Mouse (Mus musculus) erythroblast, embryonic 14.5 days (primary cell): ENCODE data around the gene Fgf12. TPM values are rescaled to one million over a fixed set of nuclear protein-coding genes. Genes with fewer than 3 reads are reported as not detected.

Experiments used
- H3K27me3 ChIP-seq: 2 replicates; pipeline ENCODE4 v1.6.1; 2012; ENCODE audit warnings: inconsistent platforms; ENCODE audit not compliant: control insufficient read depth
- H3K36me3 ChIP-seq: 2 replicates; pipeline ENCODE4 v1.6.1; 2012; ENCODE audit warnings: mild to moderate bottlenecking, inconsistent platforms; ENCODE audit not compliant: control insufficient read depth
- H3K4me1 ChIP-seq: 2 replicates; pipeline ENCODE4 v1.6.1; 2012; ENCODE audit warnings: inconsistent platforms; ENCODE audit not compliant: control insufficient read depth
- H3K4me3 ChIP-seq: replicated peaks from 2 replicates; pipeline ENCODE3; 2012; ENCODE audit warnings: moderate library complexity, mild to moderate bottlenecking, inconsistent platforms
- H3K9me3 ChIP-seq: 2 replicates; pipeline ENCODE4 v1.6.1; 2012; ENCODE audit warnings: low read length, inconsistent platforms, mixed read lengths; ENCODE audit not compliant: control insufficient read depth
- GATA1 ChIP-seq: IDR thresholded peaks from 2 replicates; pipeline ENCODE4 v1.6.1; 2012; ENCODE audit warnings: low read length, inconsistent platforms, mixed read lengths
- TAL1 ChIP-seq: IDR thresholded peaks from 3 replicates; pipeline ENCODE4 v1.6.1; 2012; ENCODE audit warnings: low read length, inconsistent platforms, mixed read lengths
- polyA plus RNA-seq: library from polyadenylated mRNA; stranded (reverse); fragments of >175 nt; gene quantifications from 2 replicates; pipeline ENCODE4 v1.2.3, GENCODE M21; 2012

Gene Fgf12
- polyA plus RNA-seq, 1 experiment: not detected

DNA sequence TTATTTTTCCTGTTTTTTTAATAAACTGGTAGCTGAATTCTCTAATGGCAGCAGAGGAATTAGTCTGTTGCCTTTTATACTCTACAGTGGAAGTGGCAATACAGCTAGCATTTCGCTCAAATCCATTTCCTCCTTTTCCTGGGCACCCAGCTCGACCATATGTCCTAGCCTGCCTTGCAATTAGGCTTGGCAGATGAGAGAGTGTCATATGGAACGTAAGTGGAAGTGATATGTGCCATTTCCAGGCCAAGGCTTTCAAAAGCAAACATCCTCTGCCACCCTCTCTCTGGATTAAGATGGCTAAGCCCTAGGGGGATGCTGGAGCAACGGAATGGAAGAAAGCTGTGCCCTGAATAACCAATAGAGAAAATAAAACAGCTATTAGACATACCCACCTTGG is 350.2 kb downstream of the Fgf12 start:
- no peak overlapping the region for H3K4me3 ChIP-seq
- H3K4me1 ChIP-seq: no peaks in the 10 kb centered on the region
- TF ChIP-seq TAL1 (no peak), GATA1 (no peak)
- no peaks in the 10 kb centered on the region for H3K36me3 ChIP-seq
- no peaks in the 10 kb centered on the region for H3K9me3 ChIP-seq
- no peaks in the 10 kb centered on the region for H3K27me3 ChIP-seq

DNA sequence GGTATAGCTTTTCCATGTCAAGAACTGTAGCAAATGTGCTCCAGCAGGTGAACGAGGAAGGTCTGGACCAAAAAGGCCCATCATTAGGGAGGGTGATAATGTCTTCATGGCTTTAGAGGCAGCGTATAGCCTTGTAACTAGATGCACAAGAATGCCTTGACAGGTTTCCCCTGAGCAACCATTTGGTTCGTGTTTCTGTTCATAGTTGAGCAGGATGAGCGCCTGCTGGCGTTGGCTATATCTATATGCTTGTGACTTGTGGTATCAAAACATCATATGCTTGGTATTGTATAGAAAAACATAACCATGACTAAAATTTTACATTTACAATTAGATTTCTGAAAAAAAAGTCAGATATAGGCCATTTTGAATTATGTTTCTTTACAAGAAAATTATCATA is 361.6 kb downstream of the Fgf12 start:
- H3K36me3 ChIP-seq: no peaks in the 10 kb centered on the region
- TF ChIP-seq GATA1: no peak
- H3K9me3 ChIP-seq: peaks cover 3% of the 10 kb centered on the region; the same call in 1 of the 2 replicates
- H3K27me3 ChIP-seq: no peaks in the 10 kb centered on the region
- no peaks in the 10 kb centered on the region for H3K4me1 ChIP-seq
- H3K4me3 ChIP-seq: no peak overlapping the region

DNA sequence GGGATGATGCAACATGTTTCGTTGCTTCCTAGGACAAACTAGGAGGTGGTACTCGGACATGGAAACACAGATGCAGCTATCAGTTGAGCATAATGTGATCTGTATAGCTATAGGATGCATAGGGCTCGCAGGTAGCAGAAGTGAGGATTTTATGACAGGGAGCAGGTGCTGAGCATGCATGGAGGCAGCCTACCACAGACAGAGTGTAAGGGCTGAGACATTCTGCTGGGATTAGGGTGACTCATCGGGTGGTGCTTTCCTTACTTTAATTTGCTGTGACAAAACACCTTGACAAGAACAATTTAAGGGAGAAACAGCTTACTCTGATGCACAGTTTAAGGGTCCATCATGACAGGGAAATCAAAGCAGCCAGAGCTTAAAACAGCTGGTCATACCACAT is 363.8 kb downstream of the Fgf12 start:
- Histone ChIP-seq H3K4me3 (no peak overlapping the region), H3K27me3 (no peaks in the 10 kb centered on the region), H3K4me1 (no peaks in the 10 kb centered on the region), H3K36me3 (no peaks in the 10 kb centered on the region), H3K9me3 (peaks cover 3% of the 10 kb centered on the region; the same call in 1 of the 2 replicates)
- no peak for TF ChIP-seq TAL1
- TF ChIP-seq GATA1: no peak

DNA sequence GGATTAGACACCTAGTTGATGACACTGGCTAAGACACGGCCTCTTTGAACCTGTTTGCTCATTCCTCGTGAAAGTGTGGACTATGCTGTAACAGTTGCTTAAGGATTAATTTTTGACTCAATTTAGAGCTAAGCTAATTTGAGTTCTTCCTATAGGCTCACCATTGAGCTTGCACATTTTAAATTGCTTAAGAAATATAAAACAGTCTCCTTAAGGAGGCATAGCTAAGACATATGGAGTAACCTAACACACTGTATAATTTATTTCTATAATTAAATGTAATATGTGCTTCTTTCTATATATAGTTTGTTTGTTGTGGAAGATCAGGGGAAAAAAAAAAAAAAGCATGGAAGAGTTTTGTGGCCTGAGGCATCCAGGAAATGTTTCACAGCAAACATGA is 378.1 kb downstream of the Fgf12 start:
- Histone ChIP-seq H3K4me3 (no peak overlapping the region), H3K36me3 (no peaks in the 10 kb centered on the region), H3K27me3 (no peaks in the 10 kb centered on the region), H3K4me1 (no peaks in the 10 kb centered on the region), H3K9me3 (no peaks in the 10 kb centered on the region)
- no peak for TF ChIP-seq GATA1
- no peak for TF ChIP-seq TAL1

DNA sequence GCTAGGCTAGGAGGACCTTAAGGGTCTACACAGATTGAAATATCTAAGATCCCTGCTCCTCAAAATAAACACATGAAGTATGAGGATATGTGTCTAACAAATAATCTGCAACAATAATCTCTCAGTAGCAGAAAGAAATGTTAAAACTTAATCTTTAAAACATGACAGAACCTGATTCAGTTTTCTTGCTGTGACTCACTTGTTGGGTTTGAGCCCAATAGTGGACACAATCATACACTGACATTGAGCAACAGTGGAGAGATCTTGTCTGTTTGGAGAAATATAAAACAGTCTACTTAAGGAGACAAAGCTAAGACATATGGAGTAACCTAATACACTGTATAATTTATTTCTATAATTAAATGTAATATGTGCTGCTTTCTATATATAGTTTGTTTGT is 379.6 kb downstream of the Fgf12 start:
- Histone ChIP-seq H3K4me1 (no peaks in the 10 kb centered on the region), H3K27me3 (no peaks in the 10 kb centered on the region), H3K36me3 (no peaks in the 10 kb centered on the region), H3K4me3 (no peak overlapping the region), H3K9me3 (no peaks in the 10 kb centered on the region)
- TF ChIP-seq GATA1: no peak
- TF ChIP-seq TAL1: no peak

DNA sequence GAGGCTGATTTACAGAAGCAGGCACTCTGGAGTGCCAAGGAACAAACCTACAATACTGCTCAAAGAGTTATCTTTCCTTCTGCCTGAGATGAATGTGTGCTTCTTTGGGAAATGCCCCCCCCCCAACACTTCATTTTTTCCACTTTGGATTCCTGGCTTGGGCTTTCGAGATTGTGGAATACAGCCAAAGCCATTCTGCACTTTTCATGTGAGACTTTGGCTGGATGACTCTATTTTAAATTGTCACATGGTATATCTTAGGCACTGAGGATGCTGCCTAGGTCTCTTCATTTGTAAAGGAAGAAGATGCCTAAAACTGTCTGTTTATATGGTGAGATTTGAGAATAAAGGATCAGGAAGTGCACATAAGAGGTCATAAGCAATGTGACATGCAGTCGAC is 402.2 kb downstream of the Fgf12 start:
- Histone ChIP-seq H3K27me3 (no peaks in the 10 kb centered on the region), H3K9me3 (no peaks in the 10 kb centered on the region), H3K4me3 (no peak overlapping the region), H3K4me1 (no peaks in the 10 kb centered on the region), H3K36me3 (no peaks in the 10 kb centered on the region)
- no peak for TF ChIP-seq TAL1
- TF ChIP-seq GATA1: no peak

DNA sequence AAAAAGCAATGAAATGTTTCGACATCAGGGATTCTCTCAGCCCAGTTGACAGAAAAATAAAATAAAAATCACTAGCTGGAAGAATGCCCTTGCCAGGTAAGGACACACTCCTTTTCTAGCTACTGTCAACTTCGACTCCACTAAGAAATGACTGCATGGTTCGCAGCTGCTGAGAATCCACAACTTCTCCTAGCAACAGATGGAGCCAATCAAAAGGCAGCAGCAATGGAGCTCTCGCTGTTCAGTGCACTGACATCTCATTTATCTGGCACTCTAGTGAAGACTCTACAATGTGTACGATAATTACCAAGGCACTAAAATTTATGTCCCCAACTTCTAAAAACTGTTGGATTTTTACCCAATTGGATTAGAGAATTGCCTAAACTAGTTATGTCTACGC is 407.5 kb downstream of the Fgf12 start:
- H3K27me3 ChIP-seq: no peaks in the 10 kb centered on the region
- no peaks in the 10 kb centered on the region for H3K9me3 ChIP-seq
- H3K36me3 ChIP-seq: no peaks in the 10 kb centered on the region
- H3K4me3 ChIP-seq: no peak overlapping the region
- TF ChIP-seq GATA1: no peak
- TF ChIP-seq TAL1: no peak
- no peaks in the 10 kb centered on the region for H3K4me1 ChIP-seq

DNA sequence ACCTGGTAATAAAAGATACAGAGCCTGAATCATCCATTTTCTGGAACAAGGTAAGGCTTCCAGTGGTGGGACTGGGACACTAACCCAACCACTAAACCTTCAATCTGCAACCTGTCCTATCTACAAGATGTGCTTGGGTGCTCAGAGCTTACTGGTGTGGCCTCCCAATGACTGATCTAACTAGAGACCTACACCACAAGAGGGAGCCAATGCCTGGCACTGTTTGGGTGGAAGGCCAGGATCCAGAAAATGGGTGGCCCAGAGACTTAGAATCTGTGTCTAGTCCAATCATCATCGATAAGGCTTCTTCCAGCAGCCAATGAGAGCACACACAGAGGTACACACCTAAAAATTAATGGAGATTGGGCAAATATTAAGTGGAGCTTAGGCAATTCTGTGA is 414.9 kb downstream of the Fgf12 start:
- TF ChIP-seq TAL1: no peak
- TF ChIP-seq GATA1: no peak

DNA sequence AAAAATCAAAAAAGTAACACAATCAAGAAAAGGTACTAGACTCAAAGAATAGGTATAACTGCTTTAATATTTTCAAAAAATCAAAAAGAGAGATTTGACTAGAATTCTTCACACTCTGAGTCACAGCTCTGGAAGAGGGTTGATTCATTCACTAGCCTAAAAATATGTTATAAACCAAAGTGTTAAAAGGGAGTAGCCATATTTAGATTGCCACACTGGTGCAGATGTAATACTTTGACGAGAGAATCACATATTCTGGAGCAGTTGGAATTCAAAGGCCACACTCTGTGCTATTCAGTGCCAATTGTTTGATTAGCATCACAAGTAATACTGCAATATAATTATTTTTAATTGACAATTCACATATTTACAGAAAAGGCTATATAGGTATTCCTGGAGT is 416.2 kb downstream of the Fgf12 start:
- no peak for TF ChIP-seq GATA1
- no peak for TF ChIP-seq TAL1
- Histone ChIP-seq H3K9me3 (no peaks in the 10 kb centered on the region), H3K27me3 (no peaks in the 10 kb centered on the region), H3K4me1 (no peaks in the 10 kb centered on the region), H3K36me3 (no peaks in the 10 kb centered on the region), H3K4me3 (no peak overlapping the region)

More for the DNA sequence above, 414.9 kb downstream of the Fgf12 start:
- H3K4me3 ChIP-seq: no peak overlapping the region
- H3K27me3 ChIP-seq: no peaks in the 10 kb centered on the region
- no peaks in the 10 kb centered on the region for H3K4me1 ChIP-seq
- no peaks in the 10 kb centered on the region for H3K36me3 ChIP-seq
- H3K9me3 ChIP-seq: no peaks in the 10 kb centered on the region

DNA sequence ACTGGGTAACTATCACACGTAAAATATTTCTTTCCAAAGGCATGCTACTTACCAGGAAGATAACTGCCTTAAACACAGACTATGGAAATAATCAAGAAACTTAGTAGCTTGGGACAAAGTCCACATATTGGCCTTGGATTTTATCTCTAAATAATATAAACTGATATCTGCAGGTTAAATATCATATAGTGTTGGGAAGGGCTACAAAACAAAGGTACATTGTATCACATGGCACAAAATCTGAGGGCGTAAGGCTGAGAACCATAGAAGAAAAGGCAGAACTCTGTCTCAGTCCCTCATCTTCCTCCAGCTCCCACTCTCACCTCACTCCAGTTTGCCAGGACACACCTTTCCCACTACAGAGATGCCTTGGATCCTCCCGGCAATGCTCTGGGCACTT is 417.8 kb downstream of the Fgf12 start:
- Histone ChIP-seq H3K36me3 (no peaks in the 10 kb centered on the region), H3K27me3 (no peaks in the 10 kb centered on the region), H3K4me3 (no peak overlapping the region), H3K4me1 (no peaks in the 10 kb centered on the region), H3K9me3 (no peaks in the 10 kb centered on the region)
- TF ChIP-seq TAL1: no peak
- TF ChIP-seq GATA1: no peak
